8 mouse cellular contexts compared by ENCODE assay signal in the genomic region with DNA sequence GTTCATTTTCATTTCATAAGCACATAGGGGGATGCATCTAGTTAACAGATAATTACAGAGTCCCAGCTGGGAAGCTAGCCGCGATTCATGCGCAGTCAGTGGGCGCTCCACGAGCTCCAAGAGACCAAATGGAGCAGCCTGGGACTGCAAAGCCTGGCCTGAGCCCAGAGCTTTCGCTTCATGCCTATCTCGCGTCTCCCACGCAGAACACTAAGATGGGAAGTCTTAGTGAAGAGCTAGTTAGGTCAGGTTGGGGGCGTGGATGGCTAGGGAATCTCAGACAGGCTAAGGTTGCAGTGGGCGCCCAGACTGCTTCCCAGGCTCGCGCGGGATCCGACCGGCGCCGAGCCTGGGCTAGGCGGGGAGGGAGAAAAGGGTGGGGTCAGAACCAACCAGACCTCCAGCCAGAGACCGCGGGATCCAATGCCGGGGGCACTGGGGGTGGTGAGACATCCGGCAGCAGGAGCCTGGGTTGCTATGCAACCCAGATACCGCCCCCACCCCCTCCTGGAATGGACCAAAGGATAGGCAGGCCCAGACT. TPM values are rescaled to one million over a fixed set of nuclear protein-coding genes. Genes with fewer than 3 reads are reported as not detected.
DNase-seq lines count a peak whose midpoint lies in the region; ATAC-seq and TF ChIP-seq lines count a peak whose summit lies in the region.

No protein-coding gene starts in this region.

- H3K4me3 ChIP-seq in embryonic facial prominence, embryonic 15.5 days (replicated peaks) = peak overlapping the region; percentile 58
- peak overlapping the region; percentile 62 to 65 for H3K4me3 ChIP-seq in heart, embryonic 14.5 days (ENCODE audit: control insufficient read depth in 1 of 2, insufficient read depth in 1 of 2, low read depth in 1 of 2, low read length in 2 of 2)
- peak overlapping the region; percentile 60 for H3K4me3 ChIP-seq in layer of hippocampus, adult 2 months
- peak overlapping the region; percentile 56 for H3K4me3 ChIP-seq in neural tube, embryonic 14.5 days (ENCODE audit: low read depth, low read length)

- peak overlapping the region; percentile 28 for H3K9ac ChIP-seq in embryonic facial prominence, embryonic 15.5 days
- peak overlapping the region; percentile 63 for H3K9ac ChIP-seq in heart, embryonic 14.5 days (ENCODE audit: low read length)
- H3K9ac ChIP-seq in neural tube, embryonic 14.5 days (replicated peaks; ENCODE audit: low read depth, low read length) = peak overlapping the region; percentile 37; the same call in 1 of the 2 replicates

- no peaks in the 10 kb centered on the region for H3K9me3 ChIP-seq in embryonic facial prominence, embryonic 15.5 days (replicated peaks)
- no peaks in the 10 kb centered on the region for H3K9me3 ChIP-seq in heart, embryonic 14.5 days (ENCODE audit: control insufficient read depth, low read length)
- no peaks in the 10 kb centered on the region for H3K9me3 ChIP-seq in neural tube, embryonic 14.5 days (ENCODE audit: control insufficient read depth, low read length)

- no peak for TF ChIP-seq CTCF in layer of hippocampus, adult 2 months (conservative IDR thresholded peaks at IDR 0.05)

- peak overlapping the region; percentile 72 for H3K27ac ChIP-seq in embryonic facial prominence, embryonic 15.5 days (replicated peaks)
- peak overlapping the region in 1 of 2 experiments; percentile 6; a peak in 1 of 4 replicates for H3K27ac ChIP-seq in heart, embryonic 14.5 days (replicated peaks in 1 of 2; ENCODE audit: control insufficient read depth in 1 of 2, insufficient read depth in 1 of 2, low read depth in 2 of 2, low read length in 2 of 2)
- peak overlapping the region; percentile 83 for H3K27ac ChIP-seq in layer of hippocampus, adult 2 months
- peak overlapping the region; percentile 22; the same call in 1 of the 2 replicates for H3K27ac ChIP-seq in neural tube, embryonic 14.5 days (ENCODE audit: low read depth, low read length)

- peak; percentile 23 for DNase-seq in urinary bladder, adult 2 months (ENCODE audit: low spot score)
- DNase-seq in urinary bladder, postnatal 10 days (ENCODE audit: low spot score) = no peak
- DNase-seq in layer of hippocampus, adult 2 months (ENCODE audit: low spot score in 2 of 2) = peak; percentile 64 to 83
- DNase-seq in lung, adult 18-20 months = peak; percentile 58 to 64
- DNase-seq in MN1 (ENCODE audit: low spot score) = no peak

- peak; percentile 36 for ATAC-seq in embryonic facial prominence, embryonic 15.5 days (ENCODE audit: insufficient number of reproducible peaks, low FRiP score, low TSS enrichment, low read depth)
- peak; percentile 45 for ATAC-seq in heart, embryonic 14.5 days (ENCODE audit: insufficient number of reproducible peaks, insufficient read depth, low FRiP score, low read depth)
- peak; percentile 70 for ATAC-seq in neural tube, embryonic 14.5 days (ENCODE audit: low read depth)

- WGBS in embryonic facial prominence, embryonic 15.5 days = under 1% methylated on average over 24 of the region's 24 CpGs
- 2% methylated on average over 20 of the region's 24 CpGs for WGBS in heart, embryonic 14.5 days
- WGBS in neural tube, embryonic 14.5 days = 1% methylated on average over 24 of the region's 24 CpGs

- H3K4me2 ChIP-seq in embryonic facial prominence, embryonic 15.5 days (replicated peaks) = peak overlapping the region; percentile 88
- peak overlapping the region; percentile 92 for H3K4me2 ChIP-seq in heart, embryonic 14.5 days (ENCODE audit: low read length)
- peak overlapping the region; percentile 97 for H3K4me2 ChIP-seq in neural tube, embryonic 14.5 days (ENCODE audit: low read depth, low read length)

- H3K27me3 ChIP-seq in embryonic facial prominence, embryonic 15.5 days = peaks cover 14% of the 10 kb centered on the region
- peaks cover 51% of the 10 kb centered on the region for H3K27me3 ChIP-seq in heart, embryonic 14.5 days (ENCODE audit: control insufficient read depth, insufficient read depth, low read length)
- H3K27me3 ChIP-seq in neural tube, embryonic 14.5 days (ENCODE audit: control insufficient read depth, insufficient read depth, low read length) = no peaks in the 10 kb centered on the region

- no peaks in the 10 kb centered on the region for H3K36me3 ChIP-seq in embryonic facial prominence, embryonic 15.5 days
- H3K36me3 ChIP-seq in heart, embryonic 14.5 days (ENCODE audit: control insufficient read depth, insufficient read depth, low read length) = no peaks in the 10 kb centered on the region
- H3K36me3 ChIP-seq in neural tube, embryonic 14.5 days (ENCODE audit: control insufficient read depth, insufficient read depth, low read length) = no peaks in the 10 kb centered on the region

- H3K4me1 ChIP-seq in embryonic facial prominence, embryonic 15.5 days = peaks cover 36% of the 10 kb centered on the region
- peaks cover 8 to 18% of the 10 kb centered on the region in 2 experiments; a peak in 3 of 4 replicates for H3K4me1 ChIP-seq in heart, embryonic 14.5 days (ENCODE audit: control insufficient read depth in 2 of 2, insufficient read depth in 2 of 2, low read length in 2 of 2)
- peaks cover 17% of the 10 kb centered on the region for H3K4me1 ChIP-seq in neural tube, embryonic 14.5 days (ENCODE audit: control insufficient read depth, insufficient read depth, low read length)

RNA-seq across cellular contexts. Expression of a gene that starts 0.9 kb away (rescaled TPM):
- polyA plus RNA-seq in urinary bladder, adult 2 months (2012; rRNA removed) = 8.7 and 9.1 TPM in 2 replicates
- 5.8 TPM in 2 replicates for polyA plus RNA-seq in embryonic facial prominence, embryonic 15.5 days (2015; fragmentation: Nextera tagmentation; extraction: Ambion mirVana)
- polyA plus RNA-seq in heart, embryonic 14.5 days (2014; fragmentation: Nextera tagmentation; extraction: Ambion mirVana) = 2.4 and 2.9 TPM in 2 replicates
- total RNA-seq in layer of hippocampus, adult 2 months (2021) = 1 to 10 TPM; 6.0 to 6.7 TPM
- polyA plus RNA-seq in neural tube, embryonic 14.5 days (2014; fragmentation: Nextera tagmentation; extraction: Ambion mirVana) = 5.6 and 6.8 TPM in 2 replicates

Comparison
In these comparisons a context has a peak if more than half of its experiments do, and no peak if none do; other contexts are left out.
1. DNase-seq: peak in urinary bladder, adult 2 months (single experiment), layer of hippocampus, adult 2 months (2 of 2) and lung, adult 18-20 months (2 of 2); none in urinary bladder, postnatal 10 days (single experiment) and MN1 (single experiment).
2. Peak in every context shown above with its lines, with median percentiles within 50 percentile points of each other: ATAC-seq, H3K4me2 ChIP-seq, H3K4me3 ChIP-seq and H3K9ac ChIP-seq.